Mouse (Mus musculus) small intestine, adult 2 months (tissue): ENCODE results near the gene Tmem129.

Experiments used
- CTCF ChIP-seq: fragments of 200-500 bp; IDR thresholded peaks from 2 replicates; pipeline ENCODE4 v1.5.1; 2012; ENCODE audit warnings: low read depth, mild to moderate bottlenecking, control low read depth, inconsistent platforms, low read length, moderate library complexity, mixed read lengths; ENCODE audit not compliant: insufficient replicate concordance, insufficient read length; ENCODE audit errors: extremely low read depth
- POLR2A ChIP-seq: fragments of 200-500 bp; IDR thresholded peaks from 2 replicates; pipeline ENCODE4 v1.6.1; 2012; ENCODE audit warnings: low read depth, mild to moderate bottlenecking, control low read depth, inconsistent platforms, low read length, moderate library complexity

- no peak for TF ChIP-seq POLR2A
- TF ChIP-seq CTCF, result no peak
Observed at GRCm38 (mm10) chr5:33704945-33705611, 46.9 kb upstream of the Tmem129 start.
